Mouse (Mus musculus) ES-E14 (cell line): ENCODE measurements around the gene Hpn.

Source experiments
- CHD2 ChIP-seq: IDR thresholded peaks from 2 replicates; pipeline ENCODE4 v1.6.1; 2014; ENCODE audit warnings: mild to moderate bottlenecking, low read depth, low read length, inconsistent platforms
- HCFC1 ChIP-seq: IDR thresholded peaks from 2 replicates; pipeline ENCODE4 v1.6.1; 2012; ENCODE audit warnings: low read length, inconsistent platforms, borderline replicate concordance; ENCODE audit not compliant: insufficient read depth
- MAFK ChIP-seq: IDR thresholded peaks from 2 replicates; pipeline ENCODE4 v1.6.1; 2014; ENCODE audit warnings: mild to moderate bottlenecking, low read depth, low read length, inconsistent platforms; ENCODE audit not compliant: insufficient read depth
- ZC3H11A ChIP-seq: IDR thresholded peaks from 2 replicates; pipeline ENCODE4 v1.6.1; 2012; ENCODE audit warnings: low read depth, mild to moderate bottlenecking, inconsistent platforms, low read length, borderline replicate concordance
- ZNF384 ChIP-seq: IDR thresholded peaks from 2 replicates; pipeline ENCODE4 v1.6.1; 2012; ENCODE audit warnings: low read depth, low read length, inconsistent platforms

DNA sequence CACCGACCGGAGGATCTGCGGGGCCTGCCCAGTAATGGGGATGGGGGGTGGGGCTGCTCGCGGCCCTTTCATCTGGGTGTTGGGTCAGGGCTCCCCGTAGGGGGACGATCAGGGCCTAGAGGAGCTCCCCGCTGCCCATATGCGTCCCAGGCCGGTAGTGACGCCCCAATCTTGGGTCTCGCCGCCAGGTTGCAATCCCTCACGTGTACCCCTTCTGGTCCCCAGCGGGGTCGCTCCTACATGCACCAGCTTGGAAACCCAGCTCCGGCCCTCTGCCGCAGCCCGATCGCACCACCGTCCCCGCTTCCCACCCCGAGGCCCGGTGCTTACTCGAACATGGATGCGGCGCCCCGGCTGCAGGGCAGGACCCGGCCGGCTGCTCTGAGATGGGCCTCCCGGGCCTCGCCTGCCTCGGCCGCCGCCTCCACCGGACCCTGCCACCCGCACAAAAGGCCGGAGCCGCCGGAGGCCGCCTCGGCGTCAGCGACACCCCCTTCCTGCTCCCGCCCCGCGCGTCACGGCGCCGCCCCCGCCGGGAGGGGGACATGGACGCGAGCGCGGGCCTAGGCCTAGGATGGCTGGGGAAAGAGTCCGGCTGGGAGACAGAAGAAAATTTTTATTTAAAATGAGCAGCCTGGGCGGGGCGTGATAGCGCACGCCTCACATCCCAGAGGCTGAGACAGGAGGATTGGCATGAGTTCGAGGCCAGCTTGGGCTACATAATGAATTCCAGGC is 35.6 kb upstream of the Hpn start:
- TF ChIP-seq HCFC1 (no peak), MAFK (no peak), CHD2 (no peak), ZC3H11A (no peak), ZNF384 (no peak)
